Mouse (Mus musculus) B cell, adult 67 days (primary cell): Measurements from ENCODE around the gene Kdm5c. TPM values are rescaled to one million over a fixed set of nuclear protein-coding genes. Genes with fewer than 3 reads are reported as not detected.

ENCODE experiments used
- total RNA-seq, 2 experiments: library from RNA; stranded (reverse); gene quantifications; 4 replicates each; pipeline ENCODE4 v1.2.4; 2023

The Kdm5c gene
- 100 to 1,000 TPM in 1 of 2 experiments, 10 to 100 TPM in 1; 93.5 to 148 TPM for total RNA-seq

DNA sequence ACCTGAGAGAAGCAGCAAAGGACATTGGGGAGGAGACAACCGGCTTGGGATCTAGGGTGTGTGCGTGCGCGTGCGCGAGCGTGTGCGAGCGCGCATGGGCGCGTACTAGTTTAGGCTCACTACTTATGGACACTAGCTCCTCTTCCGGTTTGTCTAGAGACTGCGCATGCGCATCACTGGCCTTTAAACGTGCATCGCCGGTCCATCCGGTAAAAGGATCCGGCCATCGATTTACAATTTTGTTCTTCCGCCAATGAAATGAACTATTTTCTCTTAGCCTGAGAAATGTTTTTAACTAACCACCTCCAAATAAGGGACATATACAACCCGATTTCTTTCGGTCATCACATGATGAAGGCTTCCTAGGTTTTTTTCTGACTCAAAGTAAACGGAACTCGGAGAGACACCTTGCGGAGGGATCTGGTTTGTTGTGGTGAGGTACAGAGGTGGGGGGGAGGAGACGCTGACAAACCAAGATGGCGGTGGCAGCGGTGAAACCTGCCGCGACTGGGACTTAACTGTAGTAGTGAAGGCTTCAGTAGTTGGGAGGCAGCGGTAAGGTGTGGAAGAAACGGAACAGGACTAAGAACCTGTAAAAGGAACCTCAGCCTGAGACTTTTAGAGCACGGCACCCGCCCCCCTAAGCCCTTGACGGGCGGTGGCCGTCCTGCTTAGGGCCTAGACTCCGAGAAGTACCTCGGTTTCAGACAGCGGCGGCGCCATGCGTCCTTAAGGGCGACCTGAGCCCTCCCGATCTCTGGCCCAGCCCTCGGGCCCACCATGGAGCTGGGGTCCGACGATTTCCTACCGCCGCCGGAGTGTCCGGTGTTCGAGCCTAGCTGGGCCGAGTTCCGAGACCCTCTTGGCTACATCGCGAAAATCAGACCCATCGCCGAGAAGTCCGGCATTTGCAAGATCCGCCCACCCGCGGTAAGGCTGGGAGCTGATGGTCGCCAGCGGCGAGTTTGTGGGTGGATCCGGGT, at the start of gene Kdm5c:
Gene Kdm5c (plus strand): TSS at position 240 of the 983 bp plus-strand sequence.

Other genes starting within 250 kb of the Kdm5c start
- 10 to 100 TPM; 35.7 to 40.1 TPM for gene Hsd17b10, start 231.2 kb upstream of the Kdm5c start, total RNA-seq
- gene Ribc1, start 216.7 kb upstream of the Kdm5c start, total RNA-seq = 1 to 10 TPM in 1 of 2 experiments, not detected in 1; 1.8 TPM
- 100 to 1,000 TPM; 107 TPM for gene Smc1a, start 216.6 kb upstream of the Kdm5c start, total RNA-seq
- 1 to 10 TPM in 1 of 2 experiments, under 1 TPM in 1; 0.87 to 2.6 TPM for gene Iqsec2, start 88.8 kb upstream of the Kdm5c start, total RNA-seq
- 10 to 100 TPM; 17.5 to 17.7 TPM for gene Kantr, start 94.5 kb downstream of the Kdm5c start, total RNA-seq
- gene Tspyl2, start 109.4 kb downstream of the Kdm5c start, total RNA-seq = 10 to 100 TPM; 81.7 to 85.9 TPM
- gene Gpr173, start 135.7 kb downstream of the Kdm5c start, total RNA-seq = not detected